Mouse (Mus musculus) stomach, postnatal 0 days (tissue): ENCODE measurements around the gene Ginm1.

ENCODE experiments used
- CTCF ChIP-seq: IDR thresholded peaks from 2 replicates; pipeline ENCODE4 v1.5.1; 2016; ENCODE audit warnings: antibody characterized with exemption, low read depth, mild to moderate bottlenecking, moderate library complexity
- EP300 ChIP-seq: optimal IDR thresholded peaks from 2 replicates; pipeline ENCODE3; 2016; ENCODE audit warnings: antibody characterized with exemption

DNA sequence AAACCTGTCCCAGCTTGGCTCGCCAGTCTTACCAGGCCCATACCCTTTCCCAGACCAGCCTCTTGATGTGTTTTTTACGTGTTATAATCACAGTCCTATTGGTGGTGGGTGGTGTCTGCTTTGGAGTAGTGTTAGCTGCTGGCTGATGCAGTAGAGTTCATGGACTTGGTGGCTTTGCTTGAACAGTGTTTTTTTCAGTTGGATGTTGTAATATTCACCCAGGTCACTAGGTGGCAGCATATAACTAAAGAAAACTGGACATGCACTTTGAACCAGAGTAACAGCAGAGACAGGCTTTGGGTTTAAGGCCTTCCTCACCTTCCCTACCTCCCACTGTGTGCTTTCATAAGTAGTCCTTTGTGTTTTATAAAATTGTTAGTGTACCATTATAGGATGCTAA is 17.3 kb upstream of the Ginm1 start:
- TF ChIP-seq CTCF (peak; percentile 82), EP300 (no peak)
